Mouse (Mus musculus) gonadal fat pad, adult 2 months (tissue): ENCODE measurements at regions not wholly inside any gene's neighbourhood (a gene's known extent, or its start where the extent isn't known, plus 50 kb on each side); places are given as distances from the start of the nearest gene placed in this dataset.

Experiments used
- DNase-seq: peaks from one replicate; pipeline ENCODE4 v3.0.0-alpha.2; 2012; ENCODE audit warnings: low read depth

- no peak for DNase-seq
Measured at GRCm38 (mm10) chr13:107641926-107642657, 402.2 kb upstream of the Smim15 start.

GRCm38 (mm10) chr13:107639620-107640019 is 404.6 kb upstream of the Smim15 start:
- DNase-seq: no peak

DNA sequence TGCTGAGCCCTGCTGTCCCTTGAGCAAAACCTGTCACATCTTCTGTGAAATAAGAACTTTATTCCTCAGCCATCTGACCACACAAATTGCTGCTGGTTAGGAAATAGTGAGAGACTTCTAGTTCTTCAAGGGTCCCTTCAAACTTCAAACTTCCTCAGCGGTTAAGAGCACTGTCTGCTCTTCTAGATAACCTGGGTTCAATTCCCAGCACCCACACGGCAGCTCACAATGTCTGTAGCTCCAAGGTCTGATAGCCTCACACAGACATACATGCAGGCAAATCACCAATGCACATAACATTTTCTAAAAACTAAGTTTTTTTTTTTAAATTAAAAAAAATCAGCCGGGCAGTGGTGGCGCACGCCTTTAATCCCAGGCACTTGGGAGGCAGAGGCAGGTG is 407.0 kb upstream of the Smim15 start:
- no peak for DNase-seq

DNA sequence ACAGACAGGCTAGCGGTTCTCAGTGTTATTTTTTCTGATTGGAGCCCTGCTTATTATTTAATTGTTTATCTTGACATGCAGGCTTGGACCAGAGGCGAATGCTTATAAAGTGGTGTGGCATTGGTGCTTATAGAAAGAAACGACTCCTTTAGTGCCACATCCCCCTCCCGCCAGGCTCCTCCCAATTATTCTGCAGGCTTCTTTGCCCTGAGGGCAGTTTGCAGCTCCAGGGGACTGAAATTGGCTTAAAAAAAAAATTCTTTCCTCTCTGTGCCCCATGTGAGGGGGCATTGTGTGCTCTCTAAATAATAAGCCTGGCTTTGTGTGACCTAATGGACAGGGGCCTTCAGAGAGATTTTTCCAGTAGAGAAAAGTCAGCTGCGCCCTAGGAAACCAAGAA is 409.1 kb upstream of the Smim15 start:
- no peak for DNase-seq

DNA sequence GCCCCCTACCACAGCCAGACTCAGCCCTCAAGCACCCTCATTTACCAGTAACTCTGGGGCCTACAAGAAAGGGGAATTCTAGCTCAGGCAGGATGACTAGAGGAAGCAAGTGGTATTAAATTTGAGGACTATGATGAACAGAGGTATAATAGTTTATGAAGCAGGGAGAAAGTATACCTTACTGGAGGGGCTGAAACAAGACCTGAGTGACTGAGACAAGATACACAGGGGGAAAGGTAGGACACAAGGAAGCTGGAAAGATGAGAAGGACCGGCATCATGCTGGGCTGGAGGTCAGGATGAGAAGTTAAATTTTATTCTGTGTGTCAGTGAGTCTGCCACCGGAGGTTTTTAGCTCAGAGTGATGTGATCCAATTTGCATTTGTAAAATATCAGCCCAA is 417.2 kb upstream of the Smim15 start:
- no peak for DNase-seq

DNA sequence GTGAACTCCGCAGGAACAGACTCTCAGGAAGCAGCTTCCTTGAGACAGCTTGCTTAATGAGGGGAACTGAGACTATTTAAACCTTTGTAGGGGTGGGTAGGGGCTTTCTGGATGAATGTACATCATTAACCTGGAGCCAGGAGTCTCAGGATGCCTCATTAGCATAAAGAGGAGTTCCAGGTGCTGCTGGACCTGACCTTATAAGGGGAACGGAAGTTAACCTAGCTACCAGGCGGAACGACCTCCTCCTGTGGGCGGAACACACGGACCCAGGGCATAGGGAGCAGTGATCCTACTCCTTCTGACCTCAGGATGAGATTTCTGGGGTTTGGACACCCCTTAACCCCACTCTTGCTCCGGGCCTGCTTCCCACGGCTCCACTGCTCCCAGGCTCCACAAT is 417.6 kb upstream of the Smim15 start:
- no peak for DNase-seq

DNA sequence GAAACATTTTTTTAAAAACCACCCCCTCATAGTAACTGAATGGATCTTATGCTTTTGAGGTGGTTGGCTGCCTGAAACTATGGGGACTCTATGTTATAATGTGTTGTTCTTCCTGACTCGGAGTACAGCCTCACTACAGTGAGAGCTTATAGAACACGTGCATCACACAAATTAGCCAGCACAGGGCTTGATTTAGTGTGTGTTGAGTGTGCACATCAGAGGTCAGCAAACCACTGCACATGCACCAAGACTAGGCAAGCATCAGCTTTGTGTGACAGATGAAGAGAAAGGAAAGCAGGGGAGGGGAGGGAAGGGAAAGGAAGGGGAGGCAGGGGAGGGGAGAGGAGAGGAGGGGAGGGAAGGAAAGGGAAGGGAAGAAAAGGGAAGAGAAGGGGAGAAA is 422.9 kb upstream of the Smim15 start:
- DNase-seq: no peak

DNA sequence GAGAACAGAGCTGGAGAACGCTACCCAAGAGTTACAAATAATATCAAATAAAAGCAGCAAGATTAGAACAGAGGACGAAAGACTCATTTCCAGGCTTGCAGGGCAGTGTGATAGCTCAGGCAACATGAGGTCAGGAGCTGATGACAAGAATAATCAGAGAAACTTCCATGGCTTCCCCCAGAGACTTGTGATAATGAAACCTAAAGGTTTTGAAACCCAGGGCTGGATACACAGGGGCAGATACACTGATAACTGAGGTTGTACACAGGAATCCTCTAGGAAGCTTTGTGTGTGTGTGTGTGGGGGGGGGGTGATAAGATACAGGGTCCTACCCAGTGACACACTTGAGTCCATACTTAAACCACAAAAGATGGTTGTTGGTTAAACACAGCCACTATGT is 423.4 kb upstream of the Smim15 start:
- no peak for DNase-seq

- DNase-seq: no peak
Measured at GRCm38 (mm10) chr13:107620210-107620609, 424.0 kb upstream of the Smim15 start.

DNA sequence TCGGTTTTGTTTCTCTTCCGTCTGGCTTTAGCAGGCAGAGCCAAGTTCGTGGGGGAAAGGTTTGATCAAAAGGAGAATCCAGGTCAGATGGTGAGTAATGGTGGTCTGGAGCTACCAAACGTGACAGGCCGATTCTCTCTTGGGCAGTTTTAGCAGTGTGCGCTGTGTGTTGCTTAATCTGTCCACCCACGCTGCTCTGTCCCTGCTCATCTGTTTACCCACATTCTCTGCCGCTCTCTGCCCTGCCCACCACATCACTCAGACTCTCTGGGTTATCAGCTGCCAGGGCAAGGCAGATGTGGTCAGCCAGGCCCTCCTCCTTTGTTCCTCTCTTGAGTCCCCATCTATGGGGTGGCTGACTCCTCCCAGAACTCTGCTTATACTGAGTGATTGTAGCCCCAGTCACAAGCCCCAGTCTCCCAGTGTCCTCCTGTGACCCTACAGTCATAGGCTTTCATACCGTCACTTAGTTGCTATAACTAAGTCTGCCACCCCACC is 424.8 kb upstream of the Smim15 start:
- DNase-seq: no peak

GRCm38 (mm10) chr13:107618796-107619429 is 425.3 kb upstream of the Smim15 start:
- no peak for DNase-seq

- DNase-seq: no peak
Measured at GRCm38 (mm10) chr13:107618369-107618771, 425.9 kb upstream of the Smim15 start.

- DNase-seq: no peak
Measured at GRCm38 (mm10) chr13:107617582-107617981, 426.7 kb upstream of the Smim15 start.

- DNase-seq: no peak
Measured at GRCm38 (mm10) chr13:107616775-107617174, 427.5 kb upstream of the Smim15 start.

DNA sequence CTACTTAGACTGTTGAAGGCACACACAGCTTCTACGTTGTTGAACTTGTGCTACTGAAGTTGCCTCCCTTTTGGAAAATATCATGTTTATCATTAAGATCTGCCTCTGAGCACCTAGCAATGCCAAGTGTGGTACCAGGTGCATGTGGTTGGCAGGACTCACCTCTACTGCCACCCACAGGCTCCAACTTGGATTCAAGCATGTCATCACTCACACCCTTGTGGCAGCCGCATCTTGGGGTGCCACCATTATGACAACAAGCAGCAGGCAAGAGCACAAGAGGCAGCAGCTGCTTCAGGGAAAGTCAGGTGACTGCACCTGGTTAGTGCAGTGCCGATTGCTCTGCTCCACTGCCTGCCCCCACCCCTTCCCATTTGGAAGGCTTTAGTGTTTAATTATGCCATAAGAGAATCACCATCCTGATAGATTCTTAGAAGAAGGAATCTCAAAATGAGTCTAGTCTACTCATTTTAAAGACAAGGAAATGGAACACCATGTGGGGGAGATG is 435.2 kb upstream of the Smim15 start:
- DNase-seq: no peak

GRCm38 (mm10) chr13:107607294-107607693 is 437.0 kb upstream of the Smim15 start:
- no peak for DNase-seq

- DNase-seq: no peak
Measured at GRCm38 (mm10) chr13:107602149-107602548, 442.1 kb upstream of the Smim15 start.

GRCm38 (mm10) chr13:107601132-107601439 is 443.2 kb upstream of the Smim15 start:
- DNase-seq: no peak

DNA sequence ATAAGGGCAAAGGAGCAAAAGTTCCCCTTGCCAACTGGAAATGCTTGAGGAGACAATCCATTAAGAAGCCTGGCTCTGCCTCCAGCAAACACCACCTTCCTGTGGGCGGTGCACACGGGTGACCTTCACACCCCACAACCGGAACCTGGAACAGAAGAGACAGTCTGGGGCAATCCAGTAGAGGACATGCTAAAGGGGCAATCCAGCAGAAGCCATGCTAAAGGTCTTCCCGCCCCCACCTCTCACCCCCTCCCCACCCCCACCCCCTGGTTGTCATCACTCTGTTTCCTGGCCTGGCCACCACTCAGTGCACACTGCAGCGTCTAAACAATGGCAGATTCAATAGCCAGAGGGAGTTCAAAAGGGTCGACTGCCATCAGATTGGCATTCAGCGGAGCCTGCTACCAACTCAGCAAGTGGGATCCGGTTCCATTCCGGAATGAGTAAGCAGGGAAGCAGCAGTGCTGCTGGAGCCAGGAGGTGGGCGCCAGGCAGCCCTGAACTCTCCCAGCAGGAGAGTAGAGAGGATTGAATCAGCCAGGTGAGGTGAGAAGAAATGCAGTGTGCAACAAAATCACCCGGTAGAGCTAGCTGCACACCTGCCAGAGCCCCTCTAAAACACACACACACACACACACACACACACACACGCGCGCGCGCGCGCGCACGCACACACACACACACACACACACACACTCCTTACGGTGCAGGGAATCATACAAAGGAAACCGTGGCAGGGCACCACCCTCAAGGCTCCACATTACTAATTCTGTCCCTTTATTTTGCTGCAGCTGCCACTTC is 443.7 kb upstream of the Smim15 start:
- no peak for DNase-seq

GRCm38 (mm10) chr13:107599094-107599644 is 445.1 kb upstream of the Smim15 start:
- DNase-seq: no peak

GRCm38 (mm10) chr13:107598391-107598790 is 445.9 kb upstream of the Smim15 start:
- no peak for DNase-seq

DNA sequence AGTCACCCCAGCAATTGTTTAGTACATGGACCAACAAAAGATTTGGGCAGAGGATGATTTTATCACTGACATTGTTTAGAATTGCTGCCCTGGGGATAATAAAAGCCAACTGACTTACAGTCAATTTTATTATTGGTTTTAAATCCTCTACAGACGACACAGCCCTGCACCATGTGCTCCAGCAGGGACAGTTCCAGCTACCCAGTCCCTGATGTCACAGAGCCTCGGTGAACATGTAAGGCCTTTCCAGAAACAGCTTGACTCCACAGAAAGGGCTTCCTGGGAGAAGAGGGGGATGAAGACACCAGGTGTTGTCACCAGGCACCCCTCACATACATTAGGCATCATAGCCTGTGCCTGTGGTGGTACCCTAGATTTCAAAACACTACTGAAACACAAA is 447.0 kb upstream of the Smim15 start:
- no peak for DNase-seq
